Mouse (Mus musculus): ENCODE data around the gene Pcdh15. TPM values are rescaled to one million over a fixed set of nuclear protein-coding genes. Genes with fewer than 3 reads are reported as not detected.

The Pcdh15 gene
- polyA plus RNA-seq, 1 experiment from 2014 or later = 0.11 TPM

GRCm38 (mm10) chr10:73984057-73984456 lies 884.9 kb downstream of the Pcdh15 start:
- no peaks in the 10 kb centered on the region for H3K27me3 ChIP-seq (ENCODE audit: control insufficient read depth, insufficient read depth, low read length)
- no peaks in the 10 kb centered on the region for H3K4me1 ChIP-seq (ENCODE audit: control insufficient read depth, insufficient read depth, low read length)
- no peak overlapping the region for H3K27ac ChIP-seq (ENCODE audit: low read depth, low read length)
- H3K36me3 ChIP-seq (ENCODE audit: control insufficient read depth, insufficient read depth, low read length) = no peaks in the 10 kb centered on the region
- no peak overlapping the region for H3K4me2 ChIP-seq
- H3K4me3 ChIP-seq (ENCODE audit: low read depth, low read length) = no peak overlapping the region
- H3K9ac ChIP-seq (ENCODE audit: low read depth, low read length) = no peak overlapping the region
- no peak for ATAC-seq (replicated peaks; ENCODE audit: insufficient number of reproducible peaks, low FRiP score, low TSS enrichment)
- 76% methylated on average over 5 of the region's 5 CpGs for WGBS (ENCODE audit: insufficient replicate concordance)
- H3K9me3 ChIP-seq (replicated peaks; ENCODE audit: control insufficient read depth, low read length) = no peaks in the 10 kb centered on the region

GRCm38 (mm10) chr10:74008836-74009235 lies 909.7 kb downstream of the Pcdh15 start:
- Histone ChIP-seq H3K27ac (ENCODE audit: low read depth, low read length) (no peak overlapping the region), H3K9ac (ENCODE audit: low read depth, low read length) (no peak overlapping the region), H3K36me3 (ENCODE audit: control insufficient read depth, insufficient read depth, low read length) (no peaks in the 10 kb centered on the region), H3K4me1 (ENCODE audit: control insufficient read depth, insufficient read depth, low read length) (no peaks in the 10 kb centered on the region), H3K27me3 (ENCODE audit: control insufficient read depth, insufficient read depth, low read length) (no peaks in the 10 kb centered on the region), H3K4me2 (no peak overlapping the region), H3K9me3 (replicated peaks; ENCODE audit: control insufficient read depth, low read length) (no peaks in the 10 kb centered on the region), H3K4me3 (ENCODE audit: low read depth, low read length) (no peak overlapping the region)
- 61% methylated on average over 1 of the region's 1 CpGs for WGBS (ENCODE audit: insufficient replicate concordance)
- no peak for ATAC-seq (replicated peaks; ENCODE audit: insufficient number of reproducible peaks, low FRiP score, low TSS enrichment)

- Histone ChIP-seq H3K27ac (ENCODE audit: low read depth, low read length) (no peak overlapping the region), H3K9ac (ENCODE audit: low read depth, low read length) (no peak overlapping the region), H3K27me3 (ENCODE audit: control insufficient read depth, insufficient read depth, low read length) (no peaks in the 10 kb centered on the region), H3K4me2 (no peak overlapping the region), H3K36me3 (ENCODE audit: control insufficient read depth, insufficient read depth, low read length) (no peaks in the 10 kb centered on the region), H3K4me1 (ENCODE audit: control insufficient read depth, insufficient read depth, low read length) (no peaks in the 10 kb centered on the region), H3K4me3 (ENCODE audit: low read depth, low read length) (no peak overlapping the region), H3K9me3 (replicated peaks; ENCODE audit: control insufficient read depth, low read length) (no peaks in the 10 kb centered on the region)
- ATAC-seq (replicated peaks; ENCODE audit: insufficient number of reproducible peaks, low FRiP score, low TSS enrichment) = no peak
- WGBS (ENCODE audit: insufficient replicate concordance) = 90% methylated on average over 1 of the region's 1 CpGs
Observed at GRCm38 (mm10) chr10:74023091-74023490, 923.9 kb downstream of the Pcdh15 start.

- H3K36me3 ChIP-seq (ENCODE audit: control insufficient read depth, insufficient read depth, low read length) = no peaks in the 10 kb centered on the region
- ATAC-seq (replicated peaks; ENCODE audit: insufficient number of reproducible peaks, low FRiP score, low TSS enrichment) = no peak
- H3K9me3 ChIP-seq (replicated peaks; ENCODE audit: control insufficient read depth, low read length) = no peaks in the 10 kb centered on the region
- no peak overlapping the region for H3K27ac ChIP-seq (ENCODE audit: low read depth, low read length)
- no peak overlapping the region for H3K4me2 ChIP-seq
- no peak overlapping the region for H3K4me3 ChIP-seq (ENCODE audit: low read depth, low read length)
- 61% methylated on average over 9 of the region's 9 CpGs for WGBS (ENCODE audit: insufficient replicate concordance)
- no peaks in the 10 kb centered on the region for H3K4me1 ChIP-seq (ENCODE audit: control insufficient read depth, insufficient read depth, low read length)
- H3K27me3 ChIP-seq (ENCODE audit: control insufficient read depth, insufficient read depth, low read length) = no peaks in the 10 kb centered on the region
- H3K9ac ChIP-seq (ENCODE audit: low read depth, low read length) = no peak overlapping the region
Observed at GRCm38 (mm10) chr10:74053059-74053458, 953.9 kb downstream of the Pcdh15 start.

- Histone ChIP-seq H3K4me3 (ENCODE audit: low read depth, low read length) (no peak overlapping the region), H3K4me2 (no peak overlapping the region), H3K9ac (ENCODE audit: low read depth, low read length) (no peak overlapping the region), H3K4me1 (ENCODE audit: control insufficient read depth, insufficient read depth, low read length) (no peaks in the 10 kb centered on the region), H3K27me3 (ENCODE audit: control insufficient read depth, insufficient read depth, low read length) (no peaks in the 10 kb centered on the region), H3K27ac (ENCODE audit: low read depth, low read length) (no peak overlapping the region), H3K36me3 (ENCODE audit: control insufficient read depth, insufficient read depth, low read length) (no peaks in the 10 kb centered on the region), H3K9me3 (replicated peaks; ENCODE audit: control insufficient read depth, low read length) (no peaks in the 10 kb centered on the region)
- 86% methylated on average over 4 of the region's 4 CpGs for WGBS (ENCODE audit: insufficient replicate concordance)
- no peak for ATAC-seq (replicated peaks; ENCODE audit: insufficient number of reproducible peaks, low FRiP score, low TSS enrichment)
Observed at GRCm38 (mm10) chr10:74086653-74087052, 987.5 kb downstream of the Pcdh15 start.

GRCm38 (mm10) chr10:74098296-74098695 lies 999.2 kb downstream of the Pcdh15 start:
- no peak overlapping the region for H3K4me3 ChIP-seq (ENCODE audit: low read depth, low read length)
- no peaks in the 10 kb centered on the region for H3K27me3 ChIP-seq (ENCODE audit: control insufficient read depth, insufficient read depth, low read length)
- 85% methylated on average over 1 of the region's 1 CpGs for WGBS (ENCODE audit: insufficient replicate concordance)
- H3K27ac ChIP-seq (ENCODE audit: low read depth, low read length) = no peak overlapping the region
- H3K9ac ChIP-seq (ENCODE audit: low read depth, low read length) = no peak overlapping the region
- no peak for ATAC-seq (replicated peaks; ENCODE audit: insufficient number of reproducible peaks, low FRiP score, low TSS enrichment)
- no peaks in the 10 kb centered on the region for H3K4me1 ChIP-seq (ENCODE audit: control insufficient read depth, insufficient read depth, low read length)
- H3K9me3 ChIP-seq (replicated peaks; ENCODE audit: control insufficient read depth, low read length) = no peaks in the 10 kb centered on the region
- H3K4me2 ChIP-seq = no peak overlapping the region
- no peaks in the 10 kb centered on the region for H3K36me3 ChIP-seq (ENCODE audit: control insufficient read depth, insufficient read depth, low read length)

GRCm38 (mm10) chr10:74114107-74114506 lies 1015.0 kb downstream of the Pcdh15 start:
- no peaks in the 10 kb centered on the region for H3K27me3 ChIP-seq (ENCODE audit: control insufficient read depth, insufficient read depth, low read length)
- H3K4me2 ChIP-seq = no peak overlapping the region

GRCm38 (mm10) chr10:74116817-74117216 lies 1017.7 kb downstream of the Pcdh15 start:
- H3K4me2 ChIP-seq = no peak overlapping the region
- H3K9me3 ChIP-seq (replicated peaks; ENCODE audit: control insufficient read depth, low read length) = no peaks in the 10 kb centered on the region
- no peak overlapping the region for H3K27ac ChIP-seq (ENCODE audit: low read depth, low read length)
- ATAC-seq (replicated peaks; ENCODE audit: insufficient number of reproducible peaks, low FRiP score, low TSS enrichment) = no peak
- H3K27me3 ChIP-seq (ENCODE audit: control insufficient read depth, insufficient read depth, low read length) = no peaks in the 10 kb centered on the region
- H3K9ac ChIP-seq (ENCODE audit: low read depth, low read length) = no peak overlapping the region
- H3K4me3 ChIP-seq (ENCODE audit: low read depth, low read length) = no peak overlapping the region
- no peaks in the 10 kb centered on the region for H3K4me1 ChIP-seq (ENCODE audit: control insufficient read depth, insufficient read depth, low read length)
- H3K36me3 ChIP-seq (ENCODE audit: control insufficient read depth, insufficient read depth, low read length) = no peaks in the 10 kb centered on the region
- WGBS (ENCODE audit: insufficient replicate concordance) = 51% methylated on average over 1 of the region's 1 CpGs

More at GRCm38 (mm10) chr10:74114107-74114506, 1015.0 kb downstream of the Pcdh15 start:
- Histone ChIP-seq H3K4me3 (ENCODE audit: low read depth, low read length) (no peak overlapping the region), H3K9me3 (replicated peaks; ENCODE audit: control insufficient read depth, low read length) (no peaks in the 10 kb centered on the region), H3K9ac (ENCODE audit: low read depth, low read length) (no peak overlapping the region), H3K36me3 (ENCODE audit: control insufficient read depth, insufficient read depth, low read length) (no peaks in the 10 kb centered on the region), H3K4me1 (ENCODE audit: control insufficient read depth, insufficient read depth, low read length) (no peaks in the 10 kb centered on the region), H3K27ac (ENCODE audit: low read depth, low read length) (no peak overlapping the region)
- no peak for ATAC-seq (replicated peaks; ENCODE audit: insufficient number of reproducible peaks, low FRiP score, low TSS enrichment)
- 64% methylated on average over 1 of the region's 1 CpGs for WGBS (ENCODE audit: insufficient replicate concordance)

- H3K27me3 ChIP-seq (ENCODE audit: control insufficient read depth, insufficient read depth, low read length) = no peaks in the 10 kb centered on the region
- 75% methylated on average over 4 of the region's 4 CpGs for WGBS (ENCODE audit: insufficient replicate concordance)
- no peak overlapping the region for H3K4me2 ChIP-seq
- H3K4me1 ChIP-seq (ENCODE audit: control insufficient read depth, insufficient read depth, low read length) = no peaks in the 10 kb centered on the region
- H3K4me3 ChIP-seq (ENCODE audit: low read depth, low read length) = no peak overlapping the region
- H3K9ac ChIP-seq (ENCODE audit: low read depth, low read length) = no peak overlapping the region
- no peaks in the 10 kb centered on the region for H3K36me3 ChIP-seq (ENCODE audit: control insufficient read depth, insufficient read depth, low read length)
- H3K27ac ChIP-seq (ENCODE audit: low read depth, low read length) = no peak overlapping the region
- no peaks in the 10 kb centered on the region for H3K9me3 ChIP-seq (replicated peaks; ENCODE audit: control insufficient read depth, low read length)
- ATAC-seq (replicated peaks; ENCODE audit: insufficient number of reproducible peaks, low FRiP score, low TSS enrichment) = no peak
Observed at GRCm38 (mm10) chr10:74123421-74123820, 1024.3 kb downstream of the Pcdh15 start.
